Mouse (Mus musculus): ENCODE data around the gene Nrap. TPM values are rescaled to one million over a fixed set of nuclear protein-coding genes. Genes with fewer than 3 reads are reported as not detected.

Nrap gene
- polyA plus RNA-seq (2015; fragmentation: Illumina TruSeq; extraction: RNeasy Lipid Tissue Mini Kit (QIAGEN cat#74804); ENCODE audit: insufficient read depth, low replicate concordance) = not detected

GRCm38 (mm10) chr19:56389879-56390278 is at the start of gene Nrap:
Gene Nrap, minus strand, starts transcription at chr19:56390037.

GRCm38 (mm10) chr19:56396669-56397621 is 7.1 kb upstream of the Nrap start, which contains the start of gene Casp7:
Gene Casp7, plus strand, starts transcription at chr19:56397129.

GRCm38 (mm10) chr19:56286866-56287265 is 103.0 kb downstream of the Nrap start, which contains the start of gene Habp2:
Gene Habp2, plus strand, starts transcription at chr19:56287137.

Other genes starting within 250 kb of the Nrap start
- not detected for gene Habp2, start 102.9 kb downstream of the Nrap start, polyA plus RNA-seq (2015; fragmentation: Illumina TruSeq; extraction: RNeasy Lipid Tissue Mini Kit (QIAGEN cat#74804); ENCODE audit: insufficient read depth, low replicate concordance)
- gene Casp7, start 7.1 kb upstream of the Nrap start, polyA plus RNA-seq (2015; fragmentation: Illumina TruSeq; extraction: RNeasy Lipid Tissue Mini Kit (QIAGEN cat#74804); ENCODE audit: insufficient read depth, low replicate concordance) = 26.6 TPM
- 0.30 TPM for gene Plekhs1, start 71.6 kb upstream of the Nrap start, polyA plus RNA-seq (2015; fragmentation: Illumina TruSeq; extraction: RNeasy Lipid Tissue Mini Kit (QIAGEN cat#74804); ENCODE audit: insufficient read depth, low replicate concordance)
- 9.8 TPM for gene Dclre1a, start 158.2 kb upstream of the Nrap start, polyA plus RNA-seq (2015; fragmentation: Illumina TruSeq; extraction: RNeasy Lipid Tissue Mini Kit (QIAGEN cat#74804); ENCODE audit: insufficient read depth, low replicate concordance)
- 16.0 TPM for gene Nhlrc2, start 158.2 kb upstream of the Nrap start, polyA plus RNA-seq (2015; fragmentation: Illumina TruSeq; extraction: RNeasy Lipid Tissue Mini Kit (QIAGEN cat#74804); ENCODE audit: insufficient read depth, low replicate concordance)